ENCODE assay signal across 9 mouse cellular contexts in genomic region chr3:78594718-78595236, GRCm38 (mm10).
DNase-seq lines count a peak whose midpoint lies in the region; ATAC-seq lines count a peak whose summit lies in the region.
"Had no signal": no experiment of that assay in that cellular context is flagged by ENCODE, and none has a peak within 500 bp of the region (broad histone marks: within the 10 kb centered on the region; RNA-seq: fewer than 3 reads in every experiment).

No protein-coding gene starts in this region.

- ATAC-seq in common myeloid progenitor, adult 5-6 weeks (replicated peaks; ENCODE audit: low read depth, poor library complexity, severe bottlenecking), result peak; percentile 32; the same call in 1 of the 2 replicates
- no peak for ATAC-seq in erythroblast, adult 5-6 weeks (replicated peaks; ENCODE audit: low FRiP score, poor library complexity, severe bottlenecking)

- peak; percentile 69 for DNase-seq in embryo, embryonic 11 days
- DNase-seq in heart, postnatal 4 days, result peak; percentile 6
- DNase-seq in mesoderm, embryonic 11.5 days (ENCODE audit: low read depth, low spot score), result peak; percentile 71
- no peak for DNase-seq in right cerebral cortex, postnatal 4 days
- DNase-seq in Muller cell, postnatal 12 days (ENCODE audit: inconsistent ontology term), result no peak
- DNase-seq: adrenal gland, postnatal 10 days; liver, embryonic 13.5 days had no signal

Comparison
In these comparisons a context has a peak if more than half of its experiments do, and no peak if none do; other contexts are left out.
1. DNase-seq: peak in embryo, embryonic 11 days (single experiment), heart, postnatal 4 days (single experiment) and mesoderm, embryonic 11.5 days (single experiment); none in right cerebral cortex, postnatal 4 days (single experiment) and Muller cell, postnatal 12 days (single experiment).